Mouse (Mus musculus) mature B cell (primary cell): ENCODE data around the gene Ankrd42.

Experiments
- in situ Hi-C: fragments of 300-500 bp; cut with MboI; formaldehyde crosslinking; loops from 2 replicates; pipeline ENCODE4 v1.14.3; 2019

Gene Ankrd42

GRCm38 (mm10) chr7:92637021-92637625 is at the start of gene Ankrd42:
Gene Ankrd42, minus strand, starts transcription at chr7:92637142.
- in situ Hi-C loops, result loop anchor here (10.0 kb wide), 1 partner anchor 208 kb away; no protein-coding TSS in a partner anchor

- in situ Hi-C loops, result no loop called here
Observed at GRCm38 (mm10) chr7:92677346-92677745, 40.4 kb upstream of the Ankrd42 start.

- in situ Hi-C loops, result no loop called here
Observed at GRCm38 (mm10) chr7:92675131-92675530, 38.2 kb upstream of the Ankrd42 start.

- in situ Hi-C loops, result no loop called here
Observed at GRCm38 (mm10) chr7:92669507-92670471, 32.8 kb upstream of the Ankrd42 start, which contains the start of gene Pcf11. Gene Pcf11, minus strand, starts transcription at chr7:92669934.

GRCm38 (mm10) chr7:92668791-92669506 is 32.0 kb upstream of the Ankrd42 start:
- in situ Hi-C loops, result no loop called here

- in situ Hi-C loops, result no loop called here
Observed at GRCm38 (mm10) chr7:92666274-92666820, 29.4 kb upstream of the Ankrd42 start.

DNA sequence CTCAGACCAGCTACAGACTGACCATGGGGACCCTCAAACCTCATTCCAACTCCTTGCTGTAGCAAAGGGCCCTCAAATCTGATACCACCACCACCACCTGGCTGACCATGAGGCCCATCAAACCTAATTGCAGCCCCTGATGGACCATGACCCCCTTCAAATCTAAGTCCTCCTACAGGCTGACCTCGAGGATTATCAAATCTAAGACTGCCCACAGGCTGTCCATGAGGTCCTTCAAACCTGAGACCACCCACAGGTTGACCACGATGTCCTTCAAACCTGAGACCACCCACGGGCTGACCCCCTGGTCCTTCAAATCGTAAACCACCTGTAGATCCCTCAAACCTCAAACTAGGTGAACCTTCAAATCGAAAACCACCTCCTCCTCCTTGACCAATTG is 21.1 kb upstream of the Ankrd42 start:
- in situ Hi-C loops, result no loop called here

DNA sequence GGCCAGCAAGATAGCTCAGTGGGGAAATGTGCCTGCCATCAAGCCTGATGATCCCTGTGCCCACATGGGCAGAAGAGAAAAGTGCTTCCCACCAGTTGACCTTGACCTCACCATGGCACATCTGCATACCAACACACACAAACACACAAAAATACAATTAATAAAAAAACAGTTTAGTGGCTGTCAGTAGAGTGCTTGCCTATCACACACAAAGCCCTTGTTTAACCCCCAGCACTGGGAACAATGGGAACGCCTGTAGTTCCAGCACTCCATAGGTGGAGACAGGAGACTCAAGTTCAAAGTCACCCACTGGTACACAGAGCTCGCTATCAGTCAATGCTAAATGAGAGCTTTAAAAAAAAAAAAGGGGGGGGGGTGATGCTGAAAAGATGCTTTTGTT is 19.4 kb upstream of the Ankrd42 start:
- in situ Hi-C loops, result no loop called here

DNA sequence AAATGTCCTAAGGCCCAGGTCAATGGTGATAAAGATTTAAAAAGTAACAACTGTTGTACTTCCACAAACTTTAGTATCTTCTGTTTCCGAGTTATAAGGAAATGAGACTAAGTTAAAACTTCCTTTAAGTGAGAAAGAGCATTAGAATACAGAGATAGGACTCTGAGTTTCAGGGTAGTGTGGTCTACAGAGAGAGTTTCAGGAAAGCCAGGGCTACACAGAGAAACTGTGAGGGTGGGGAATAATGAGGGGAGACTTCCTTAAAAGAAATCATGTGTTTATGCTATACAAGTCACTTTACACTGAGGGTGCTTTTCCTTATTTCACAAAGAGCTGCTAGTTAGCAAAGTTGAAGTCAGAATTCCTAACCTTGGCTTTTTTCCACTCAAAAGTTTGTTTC is 16.4 kb upstream of the Ankrd42 start:
- in situ Hi-C loops, result no loop called here

DNA sequence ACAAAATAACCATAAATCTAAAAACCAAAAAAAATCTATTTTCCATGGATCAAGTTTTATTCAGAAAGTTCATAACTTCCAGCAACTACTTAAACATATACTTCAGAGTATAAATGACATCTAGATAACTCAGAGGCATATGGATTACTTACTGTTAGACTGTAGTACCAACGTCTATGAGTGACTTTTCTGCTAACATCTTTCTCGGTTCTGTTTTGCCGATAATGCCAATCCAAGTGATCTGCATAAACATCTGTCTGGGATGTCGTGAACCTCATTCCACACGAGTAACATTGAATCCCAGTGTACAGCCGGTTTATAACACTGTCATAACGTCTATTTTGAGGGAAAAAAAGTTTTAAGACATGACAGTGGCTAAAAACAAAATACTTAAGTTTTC is 10.8 kb upstream of the Ankrd42 start:
- in situ Hi-C loops, result no loop called here

DNA sequence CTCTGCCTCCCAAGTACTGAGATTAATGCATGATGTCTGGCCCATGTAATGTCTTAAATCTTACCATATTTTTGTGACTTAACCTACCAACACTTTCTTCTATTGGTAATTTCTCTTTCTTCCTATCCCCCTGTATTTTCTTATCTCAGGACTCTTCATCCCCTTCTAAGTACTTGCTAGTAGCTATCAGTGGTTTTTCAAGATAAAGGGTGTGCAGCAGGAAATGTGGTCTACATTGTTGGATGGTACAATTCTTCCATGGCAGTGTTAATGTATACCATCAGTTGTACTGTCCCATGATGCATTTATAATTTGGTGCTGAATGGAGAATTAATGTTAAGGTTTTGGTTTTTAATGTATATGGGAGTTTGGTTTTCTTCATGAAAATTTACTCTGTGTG is 5.4 kb upstream of the Ankrd42 start:
- in situ Hi-C loops, result no loop called here

DNA sequence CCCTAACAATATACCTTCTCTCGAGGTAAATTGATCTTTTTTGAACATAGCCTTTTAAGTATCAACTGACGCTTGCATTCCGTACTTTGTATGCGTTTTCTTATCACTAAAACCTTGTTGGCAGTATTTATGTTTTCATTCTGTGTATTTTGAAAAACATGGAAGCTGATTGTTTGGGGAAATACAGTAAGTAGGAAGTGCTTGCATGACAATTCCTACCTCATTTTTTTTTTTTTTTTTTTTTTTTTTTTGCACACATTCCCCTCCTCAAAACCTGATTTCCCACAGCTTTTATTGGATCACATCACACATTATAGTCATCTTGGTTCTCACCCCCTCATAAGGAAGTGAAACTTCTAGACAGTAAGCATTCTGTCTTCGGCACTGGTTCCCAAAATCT is 1.1 kb upstream of the Ankrd42 start:
- in situ Hi-C loops, result loop anchor here (10.0 kb wide), 1 partner anchor 207 kb away; no protein-coding TSS in a partner anchor

DNA sequence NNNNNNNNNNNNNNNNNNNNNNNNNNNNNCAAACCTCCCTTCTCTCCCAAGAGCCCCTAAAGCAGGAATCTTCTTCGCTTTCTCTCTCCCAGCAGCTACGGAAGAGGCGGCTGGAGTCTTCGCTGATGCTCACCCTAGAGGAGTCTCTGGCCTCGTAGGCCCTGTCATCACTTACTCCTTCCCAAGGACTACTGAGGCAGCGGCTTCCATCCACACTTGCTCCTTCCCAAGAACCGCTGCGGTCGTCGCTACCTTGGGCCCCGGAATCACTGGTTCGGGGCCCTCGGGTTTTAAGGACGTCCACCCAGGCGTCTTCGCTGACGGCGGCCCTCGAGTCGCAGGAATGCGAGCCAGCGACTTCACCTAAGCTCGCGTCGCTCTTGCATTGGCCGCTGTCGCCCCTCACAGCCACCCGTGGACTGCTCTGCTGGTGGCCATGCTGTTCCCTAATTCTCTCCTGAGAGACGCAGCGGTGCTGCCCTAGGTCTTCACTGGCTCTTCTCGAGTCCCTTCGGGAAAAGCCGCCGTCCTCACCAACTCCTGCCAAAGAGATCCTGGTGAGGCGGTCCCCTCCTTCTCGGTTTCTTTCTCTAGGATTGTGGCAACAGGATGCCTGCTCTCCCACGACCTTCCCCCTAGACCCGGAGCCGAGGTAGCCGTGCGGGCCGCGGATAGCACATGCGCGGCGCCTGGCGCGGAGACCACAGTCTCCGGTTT is 489 bp downstream of the Ankrd42 start:
- in situ Hi-C loops, result loop anchor here (10.0 kb wide), 1 partner anchor 208 kb away; no protein-coding TSS in a partner anchor

GRCm38 (mm10) chr7:92630167-92630566 is 6.8 kb downstream of the Ankrd42 start:
- in situ Hi-C loops, result loop anchor here (10.0 kb wide), 1 partner anchor 215 kb away; no protein-coding TSS in a partner anchor

GRCm38 (mm10) chr7:92624488-92624887 is 12.5 kb downstream of the Ankrd42 start:
- in situ Hi-C loops, result no loop called here

DNA sequence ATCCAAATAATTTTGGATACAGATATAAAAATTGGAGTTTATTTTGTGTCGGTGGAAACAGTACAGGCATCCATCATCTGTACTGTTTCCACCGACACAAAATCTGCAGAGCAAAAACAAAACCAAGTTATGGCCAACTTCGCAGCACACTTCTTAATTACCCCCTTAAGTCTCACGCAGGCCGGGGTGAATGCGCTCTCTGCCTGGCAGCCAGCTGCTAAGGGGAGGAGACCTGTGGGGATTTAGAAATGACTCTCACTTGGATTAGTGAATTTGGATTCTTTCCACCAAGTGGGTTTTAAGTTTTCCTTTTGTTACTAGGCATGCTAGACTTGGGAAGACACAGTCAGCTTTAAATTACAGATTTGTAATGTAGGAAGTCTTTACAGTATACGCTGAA is 26.1 kb downstream of the Ankrd42 start:
- in situ Hi-C loops, result no loop called here

- in situ Hi-C loops, result no loop called here
Observed at GRCm38 (mm10) chr7:92604961-92605360, 32.0 kb downstream of the Ankrd42 start.

DNA sequence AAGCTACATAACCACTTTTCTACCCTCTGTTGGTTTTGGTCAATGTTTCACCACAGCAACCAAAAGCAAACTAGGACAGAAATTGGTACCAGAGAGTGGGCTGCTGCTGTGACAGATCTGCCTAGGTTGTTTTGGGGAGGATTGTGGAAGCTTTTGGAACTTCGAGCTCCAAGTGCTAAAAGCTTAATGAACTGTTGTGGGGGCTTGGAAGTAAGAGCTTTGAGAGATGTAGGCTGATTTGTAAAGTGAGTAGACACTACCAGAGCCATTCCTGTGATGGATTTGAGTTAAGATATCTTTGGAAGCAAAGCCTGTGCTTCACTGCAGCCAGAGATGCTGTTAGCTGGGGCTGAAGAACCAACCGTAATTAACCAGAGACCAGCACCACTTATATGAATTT is 46.1 kb downstream of the Ankrd42 start:
- in situ Hi-C loops, result no loop called here

- in situ Hi-C loops, result no loop called here
Observed at GRCm38 (mm10) chr7:92589986-92590385, 47.0 kb downstream of the Ankrd42 start.

DNA sequence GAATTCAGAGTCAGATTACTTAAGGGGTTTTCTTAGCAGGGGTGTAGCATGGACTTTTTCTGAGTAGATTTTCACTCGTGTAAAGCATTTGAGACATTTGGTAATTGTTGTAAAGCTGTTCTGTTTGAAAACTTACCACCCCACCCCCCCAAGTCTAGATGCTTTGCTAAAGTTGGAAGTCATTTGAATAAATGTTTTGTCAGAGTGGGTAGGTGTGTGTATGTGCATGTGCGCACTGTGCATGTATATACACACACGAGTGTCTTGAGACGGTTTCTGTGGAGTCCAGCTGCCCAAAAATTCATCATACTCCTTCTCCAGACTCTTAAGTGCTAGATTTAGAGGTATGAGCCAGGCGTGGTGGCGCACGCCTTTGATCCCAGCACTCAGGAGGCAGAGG is 53.4 kb downstream of the Ankrd42 start:
- in situ Hi-C loops, result no loop called here
